Mouse (Mus musculus): ENCODE measurements around the gene Sord. TPM values are rescaled to one million over a fixed set of nuclear protein-coding genes. Genes with fewer than 3 reads are reported as not detected.
A peak's percentile ranks its signal among the peaks of the same experiment; 100 is the strongest.

The Sord gene
- polyA plus RNA-seq, 1 experiment = 19.8 TPM

GRCm38 (mm10) chr2:122299911-122300655 is 65.5 kb downstream of the Sord start:
- Histone ChIP-seq H3K4me3 (ENCODE audit: insufficient read depth, low read length) (no peak overlapping the region), H3K4me1 (ENCODE audit: control insufficient read depth, insufficient read depth, low read length) (peaks cover 2% of the 10 kb centered on the region; the same call in 1 of the 2 replicates), H3K27ac (ENCODE audit: insufficient read depth, low read length) (no peak overlapping the region)
- TF ChIP-seq POLR2A (IDR thresholded peaks at IDR 0.05; ENCODE audit: extremely low read depth, insufficient read depth, low read length) (no peak), CTCF (IDR thresholded peaks at IDR 0.05; ENCODE audit: extremely low read depth, insufficient read depth, low read length) (no peak)

- TF ChIP-seq POLR2A (IDR thresholded peaks at IDR 0.05; ENCODE audit: extremely low read depth, insufficient read depth, low read length) (no peak), CTCF (IDR thresholded peaks at IDR 0.05; ENCODE audit: extremely low read depth, insufficient read depth, low read length) (no peak)
- H3K27ac ChIP-seq (ENCODE audit: insufficient read depth, low read length) = no peak overlapping the region
- H3K4me3 ChIP-seq (ENCODE audit: insufficient read depth, low read length) = no peak overlapping the region; the same call in 1 of the 2 replicates
- peaks cover 2% of the 10 kb centered on the region; the same call in 1 of the 2 replicates for H3K4me1 ChIP-seq (ENCODE audit: control insufficient read depth, insufficient read depth, low read length)
Measured at GRCm38 (mm10) chr2:122300656-122301020, 66.1 kb downstream of the Sord start.

- TF ChIP-seq POLR2A (IDR thresholded peaks at IDR 0.05; ENCODE audit: extremely low read depth, insufficient read depth, low read length) = no peak
- no peak for TF ChIP-seq CTCF (IDR thresholded peaks at IDR 0.05; ENCODE audit: extremely low read depth, insufficient read depth, low read length)
- Histone ChIP-seq H3K4me3 (ENCODE audit: insufficient read depth, low read length) (peak overlapping the region; percentile 42), H3K27ac (ENCODE audit: insufficient read depth, low read length) (no peak overlapping the region), H3K4me1 (ENCODE audit: control insufficient read depth, insufficient read depth, low read length) (peaks cover 2% of the 10 kb centered on the region; the same call in 1 of the 2 replicates)
Measured at GRCm38 (mm10) chr2:122301081-122301920, 66.8 kb downstream of the Sord start.

GRCm38 (mm10) chr2:122301921-122302573 is 67.5 kb downstream of the Sord start:
- H3K4me3 ChIP-seq (ENCODE audit: insufficient read depth, low read length) = peak overlapping the region; percentile 42
- TF ChIP-seq POLR2A (IDR thresholded peaks at IDR 0.05; ENCODE audit: extremely low read depth, insufficient read depth, low read length) (no peak), CTCF (IDR thresholded peaks at IDR 0.05; ENCODE audit: extremely low read depth, insufficient read depth, low read length) (no peak)

GRCm38 (mm10) chr2:122302574-122303241 is 68.2 kb downstream of the Sord start:
- Histone ChIP-seq H3K4me3 (ENCODE audit: insufficient read depth, low read length) (no peak overlapping the region), H3K4me1 (ENCODE audit: control insufficient read depth, insufficient read depth, low read length) (peaks cover 2% of the 10 kb centered on the region; the same call in 1 of the 2 replicates), H3K27ac (ENCODE audit: insufficient read depth, low read length) (no peak overlapping the region)
- TF ChIP-seq CTCF (IDR thresholded peaks at IDR 0.05; ENCODE audit: extremely low read depth, insufficient read depth, low read length) = peak; percentile 73
- TF ChIP-seq POLR2A (IDR thresholded peaks at IDR 0.05; ENCODE audit: extremely low read depth, insufficient read depth, low read length) = no peak

More at GRCm38 (mm10) chr2:122301921-122302573, 67.5 kb downstream of the Sord start:
- Histone ChIP-seq H3K27ac (ENCODE audit: insufficient read depth, low read length) (no peak overlapping the region), H3K4me1 (ENCODE audit: control insufficient read depth, insufficient read depth, low read length) (peaks cover 2% of the 10 kb centered on the region; the same call in 1 of the 2 replicates)

- Histone ChIP-seq H3K4me3 (ENCODE audit: insufficient read depth, low read length) (no peak overlapping the region), H3K27ac (ENCODE audit: insufficient read depth, low read length) (no peak overlapping the region), H3K4me1 (ENCODE audit: control insufficient read depth, insufficient read depth, low read length) (peaks cover 2% of the 10 kb centered on the region; the same call in 1 of the 2 replicates)
- TF ChIP-seq POLR2A (IDR thresholded peaks at IDR 0.05; ENCODE audit: extremely low read depth, insufficient read depth, low read length) = no peak
Measured at GRCm38 (mm10) chr2:122304544-122304943, 70.0 kb downstream of the Sord start.

GRCm38 (mm10) chr2:122305097-122305892 is 70.7 kb downstream of the Sord start:
- H3K4me3 ChIP-seq (ENCODE audit: insufficient read depth, low read length) = no peak overlapping the region
- no peak overlapping the region for H3K27ac ChIP-seq (ENCODE audit: insufficient read depth, low read length)
- TF ChIP-seq CTCF (IDR thresholded peaks at IDR 0.05; ENCODE audit: extremely low read depth, insufficient read depth, low read length) (no peak), POLR2A (IDR thresholded peaks at IDR 0.05; ENCODE audit: extremely low read depth, insufficient read depth, low read length) (no peak)
- H3K4me1 ChIP-seq (ENCODE audit: control insufficient read depth, insufficient read depth, low read length) = peaks cover 2% of the 10 kb centered on the region; the same call in 1 of the 2 replicates

GRCm38 (mm10) chr2:122306184-122306583 is 71.6 kb downstream of the Sord start:
- no peak for TF ChIP-seq CTCF (IDR thresholded peaks at IDR 0.05; ENCODE audit: extremely low read depth, insufficient read depth, low read length)
- no peak for TF ChIP-seq POLR2A (IDR thresholded peaks at IDR 0.05; ENCODE audit: extremely low read depth, insufficient read depth, low read length)
- Histone ChIP-seq H3K27ac (ENCODE audit: insufficient read depth, low read length) (no peak overlapping the region), H3K4me1 (ENCODE audit: control insufficient read depth, insufficient read depth, low read length) (peaks cover under 1% of the 10 kb centered on the region; the same call in 1 of the 2 replicates), H3K4me3 (ENCODE audit: insufficient read depth, low read length) (no peak overlapping the region)
